Mouse (Mus musculus): ENCODE measurements around the gene Fgfr2. TPM values are rescaled to one million over a fixed set of nuclear protein-coding genes. Genes with fewer than 3 reads are reported as not detected.

Gene Fgfr2
- polyA plus RNA-seq, 1 experiment: 114 TPM

DNA sequence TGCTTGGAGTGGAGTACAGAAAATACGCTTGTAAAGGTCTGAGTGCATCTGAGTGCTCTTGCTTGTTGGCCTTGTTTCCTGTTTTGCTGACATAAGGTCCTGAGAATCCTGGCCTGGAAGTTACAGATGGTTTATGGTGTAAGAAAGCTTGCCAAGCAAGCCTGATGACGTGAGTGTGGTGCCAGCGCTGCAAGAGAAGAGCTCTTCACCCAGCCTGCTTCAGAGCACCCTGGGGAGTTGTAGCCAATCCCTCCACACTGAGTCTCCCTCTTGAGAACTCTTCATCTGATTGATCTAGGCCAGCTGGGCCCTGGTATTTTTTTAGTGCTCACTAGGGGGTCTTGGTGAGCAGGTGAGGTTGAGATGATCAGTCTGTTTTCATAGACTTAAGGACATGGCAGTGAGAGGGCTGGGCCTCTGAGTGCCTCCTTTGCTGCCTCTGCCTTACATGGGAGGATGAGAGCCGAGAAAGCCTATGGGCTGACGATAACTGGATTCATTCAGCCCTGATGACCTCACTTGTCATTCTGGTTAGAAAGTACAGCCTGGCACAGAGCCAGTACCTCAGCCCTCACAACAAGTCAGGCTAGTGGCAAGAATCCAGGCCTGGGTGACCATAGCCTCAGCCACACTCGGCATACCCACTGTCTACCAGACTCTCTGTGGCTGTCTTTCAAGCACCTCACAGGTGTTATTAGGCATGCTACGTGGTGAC lies 228.2 kb downstream of the Fgfr2 start:
- Histone ChIP-seq H3K4me1 (ENCODE audit: control insufficient read depth, insufficient read depth, low read length) (peaks cover 7% of the 10 kb centered on the region; the same call in 1 of the 2 replicates), H3K4me3 (replicated peaks; ENCODE audit: extremely low read depth, low read depth, low read length) (no peak overlapping the region)
- WGBS: 35% methylated on average over 7 of the region's 7 CpGs
- peak; percentile 39 for DNase-seq
- TF ChIP-seq POLR2A (IDR thresholded peaks at IDR 0.05; ENCODE audit: borderline replicate concordance, extremely low read depth, low read depth, low read length) (no peak), CTCF (IDR thresholded peaks at IDR 0.05; ENCODE audit: insufficient read depth, low read length) (no peak)

DNA sequence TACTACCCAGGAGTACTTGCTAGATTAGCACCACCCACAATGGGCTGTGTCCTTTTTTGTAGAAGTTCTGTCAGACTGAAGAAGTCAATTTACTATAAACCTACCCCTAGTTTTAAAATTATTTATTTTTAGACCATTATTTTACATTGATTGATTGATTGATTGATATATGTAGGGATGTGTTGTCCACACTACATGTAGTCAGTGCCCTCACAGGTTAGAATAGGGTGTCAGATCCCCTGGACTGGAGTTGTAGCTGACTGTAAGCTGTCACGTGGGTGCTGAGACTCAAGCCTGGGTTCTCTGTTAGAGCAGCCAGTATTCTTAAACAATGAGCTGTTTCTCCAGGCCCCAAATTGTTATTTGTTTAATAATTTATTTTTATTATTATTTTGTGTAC lies 229.8 kb downstream of the Fgfr2 start:
- Histone ChIP-seq H3K4me3 (replicated peaks; ENCODE audit: extremely low read depth, low read depth, low read length) (no peak overlapping the region), H3K4me1 (ENCODE audit: control insufficient read depth, insufficient read depth, low read length) (peaks cover 7% of the 10 kb centered on the region; the same call in 1 of the 2 replicates)
- TF ChIP-seq CTCF (IDR thresholded peaks at IDR 0.05; ENCODE audit: insufficient read depth, low read length) (no peak), POLR2A (IDR thresholded peaks at IDR 0.05; ENCODE audit: borderline replicate concordance, extremely low read depth, low read depth, low read length) (no peak)
- DNase-seq: no peak
- 90% methylated on average over 1 of the region's 1 CpGs for WGBS

DNA sequence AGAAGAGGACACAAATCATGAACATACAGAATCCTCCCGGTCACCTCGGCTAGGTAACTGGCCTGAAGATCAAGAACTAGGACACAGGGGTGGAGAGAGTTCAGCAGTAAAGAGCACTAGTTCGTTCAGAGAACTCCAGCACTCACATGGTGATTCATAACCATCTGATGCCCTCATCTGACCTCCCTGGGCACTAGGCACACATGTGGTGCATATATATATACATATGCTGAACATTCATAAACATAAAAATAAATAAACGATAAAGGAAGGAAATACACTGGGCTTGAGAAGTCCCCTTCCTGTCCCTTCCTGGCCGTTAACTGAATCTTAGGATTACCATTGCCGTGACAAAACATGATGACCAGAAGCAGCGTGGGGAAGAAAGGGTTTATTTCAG lies 230.3 kb downstream of the Fgfr2 start:
- Histone ChIP-seq H3K4me1 (ENCODE audit: control insufficient read depth, insufficient read depth, low read length) (peaks cover 7% of the 10 kb centered on the region), H3K4me3 (replicated peaks; ENCODE audit: extremely low read depth, low read depth, low read length) (no peak overlapping the region)
- 46% methylated on average over 7 of the region's 7 CpGs for WGBS
- DNase-seq: no peak
- TF ChIP-seq CTCF (IDR thresholded peaks at IDR 0.05; ENCODE audit: insufficient read depth, low read length): no peak
- no peak for TF ChIP-seq POLR2A (IDR thresholded peaks at IDR 0.05; ENCODE audit: borderline replicate concordance, extremely low read depth, low read depth, low read length)

DNA sequence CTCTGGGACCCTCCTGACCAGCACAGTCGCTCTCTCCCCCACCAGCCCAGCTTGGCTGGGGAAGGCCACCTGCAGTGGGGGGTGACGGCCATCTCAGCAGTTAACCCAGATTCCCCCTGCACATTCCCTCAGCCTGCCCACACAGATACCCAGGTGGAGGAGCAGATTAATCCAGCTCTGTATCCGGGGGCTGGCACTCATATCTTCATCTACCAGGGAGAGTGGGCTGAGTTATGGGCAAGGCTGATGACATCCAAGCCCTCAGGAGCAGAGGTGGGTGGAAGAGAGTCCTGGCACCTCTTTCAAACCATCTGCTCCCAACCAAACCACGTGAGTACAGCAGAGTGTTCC lies 230.9 kb downstream of the Fgfr2 start:
- H3K4me3 ChIP-seq (replicated peaks; ENCODE audit: extremely low read depth, low read depth, low read length): no peak overlapping the region
- TF ChIP-seq CTCF (IDR thresholded peaks at IDR 0.05; ENCODE audit: insufficient read depth, low read length): no peak
- TF ChIP-seq POLR2A (IDR thresholded peaks at IDR 0.05; ENCODE audit: borderline replicate concordance, extremely low read depth, low read depth, low read length): no peak
- no peak for DNase-seq
- peaks cover 12% of the 10 kb centered on the region for H3K4me1 ChIP-seq (ENCODE audit: control insufficient read depth, insufficient read depth, low read length)
- WGBS: 71% methylated on average over 4 of the region's 4 CpGs

DNA sequence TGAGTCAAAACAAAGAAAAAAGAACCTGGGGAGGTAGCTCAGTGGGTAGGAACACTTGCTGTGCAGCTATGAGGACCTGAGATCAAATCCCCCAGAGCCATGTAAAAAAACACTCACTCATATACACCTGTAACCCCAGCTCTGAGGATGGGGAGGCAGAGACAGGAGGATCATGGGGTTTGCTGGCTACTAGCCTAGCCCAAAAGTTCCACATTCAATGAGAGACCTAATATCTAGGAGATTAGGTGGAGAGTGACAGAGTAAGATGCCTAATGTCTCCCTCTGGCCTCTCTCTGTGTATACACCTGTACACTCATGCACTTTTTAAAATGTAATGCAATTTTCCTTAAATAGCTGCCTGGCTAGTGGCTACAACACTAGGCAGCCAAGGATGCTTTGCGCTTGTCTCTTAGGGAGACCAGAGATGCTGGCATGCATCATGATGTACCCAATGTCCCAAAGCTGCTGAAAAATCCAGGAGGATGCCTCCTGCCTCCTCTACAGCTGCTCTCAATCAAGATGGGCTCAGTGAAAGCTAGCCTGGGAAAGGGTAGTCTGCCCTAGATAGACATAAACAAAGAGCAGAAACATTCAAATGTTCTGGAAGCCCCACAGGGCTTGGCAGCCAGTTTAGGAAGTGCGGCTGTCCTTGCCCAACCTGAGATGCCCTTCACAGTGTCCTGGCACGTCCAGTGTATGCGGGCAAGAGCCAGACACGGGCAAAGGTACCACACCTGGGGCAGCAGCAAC lies 231.4 kb downstream of the Fgfr2 start:
- no peak for TF ChIP-seq CTCF (IDR thresholded peaks at IDR 0.05; ENCODE audit: insufficient read depth, low read length)
- TF ChIP-seq POLR2A (IDR thresholded peaks at IDR 0.05; ENCODE audit: borderline replicate concordance, extremely low read depth, low read depth, low read length): no peak
- 52% methylated on average over 5 of the region's 5 CpGs for WGBS
- no peak overlapping the region for H3K4me3 ChIP-seq (replicated peaks; ENCODE audit: extremely low read depth, low read depth, low read length)
- H3K4me1 ChIP-seq (ENCODE audit: control insufficient read depth, insufficient read depth, low read length): peaks cover 14% of the 10 kb centered on the region
- DNase-seq: no peak

DNA sequence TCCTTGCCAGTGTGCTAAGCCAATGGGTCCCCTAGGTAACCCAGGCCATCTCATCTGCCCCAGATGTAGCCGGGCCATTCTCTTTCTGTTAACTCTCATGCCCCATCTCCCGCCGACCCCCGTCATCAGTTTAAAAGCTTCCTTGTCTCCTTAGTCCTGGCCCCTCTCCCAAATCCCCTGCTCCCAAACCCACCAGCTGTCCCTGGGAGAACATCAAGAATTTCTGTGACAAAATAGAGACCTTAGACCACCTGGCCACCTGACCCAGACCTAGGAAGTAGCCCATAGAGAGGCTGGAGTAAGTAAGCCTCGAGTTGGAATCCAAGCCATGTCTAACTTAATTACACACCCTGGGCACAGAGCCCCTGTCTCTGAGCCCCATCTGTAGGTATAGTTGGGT lies 232.9 kb downstream of the Fgfr2 start:
- no peak for DNase-seq
- no peak for TF ChIP-seq CTCF (IDR thresholded peaks at IDR 0.05; ENCODE audit: insufficient read depth, low read length)
- TF ChIP-seq POLR2A (IDR thresholded peaks at IDR 0.05; ENCODE audit: borderline replicate concordance, extremely low read depth, low read depth, low read length): no peak
- Histone ChIP-seq H3K4me3 (replicated peaks; ENCODE audit: extremely low read depth, low read depth, low read length) (no peak overlapping the region), H3K4me1 (ENCODE audit: control insufficient read depth, insufficient read depth, low read length) (peaks cover 16% of the 10 kb centered on the region)
- WGBS: 92% methylated on average over 5 of the region's 5 CpGs

DNA sequence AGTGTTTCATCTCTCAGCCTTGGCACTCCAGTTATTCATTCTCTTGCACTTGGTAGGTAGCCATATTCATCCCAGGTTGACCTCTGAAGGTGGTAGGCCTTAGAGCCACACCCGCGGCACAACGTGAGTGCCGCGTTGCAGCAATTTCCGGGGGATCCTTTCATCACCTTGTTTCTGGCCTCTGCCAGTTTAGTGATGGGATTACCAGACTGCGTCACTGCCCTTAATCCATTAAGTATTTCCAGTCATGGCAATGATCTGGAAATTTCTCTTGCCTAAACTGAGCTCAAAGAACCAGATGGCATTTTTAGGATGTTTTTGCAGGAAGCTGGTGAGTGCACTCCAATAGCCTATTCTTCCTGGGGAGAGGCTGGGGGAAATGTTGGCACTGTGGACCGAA lies 233.5 kb downstream of the Fgfr2 start:
- Histone ChIP-seq H3K4me3 (replicated peaks; ENCODE audit: extremely low read depth, low read depth, low read length) (no peak overlapping the region), H3K4me1 (ENCODE audit: control insufficient read depth, insufficient read depth, low read length) (peaks cover 16% of the 10 kb centered on the region)
- WGBS: 89% methylated on average over 8 of the region's 8 CpGs
- no peak for TF ChIP-seq CTCF (IDR thresholded peaks at IDR 0.05; ENCODE audit: insufficient read depth, low read length)
- no peak for TF ChIP-seq POLR2A (IDR thresholded peaks at IDR 0.05; ENCODE audit: borderline replicate concordance, extremely low read depth, low read depth, low read length)
- no peak for DNase-seq

DNA sequence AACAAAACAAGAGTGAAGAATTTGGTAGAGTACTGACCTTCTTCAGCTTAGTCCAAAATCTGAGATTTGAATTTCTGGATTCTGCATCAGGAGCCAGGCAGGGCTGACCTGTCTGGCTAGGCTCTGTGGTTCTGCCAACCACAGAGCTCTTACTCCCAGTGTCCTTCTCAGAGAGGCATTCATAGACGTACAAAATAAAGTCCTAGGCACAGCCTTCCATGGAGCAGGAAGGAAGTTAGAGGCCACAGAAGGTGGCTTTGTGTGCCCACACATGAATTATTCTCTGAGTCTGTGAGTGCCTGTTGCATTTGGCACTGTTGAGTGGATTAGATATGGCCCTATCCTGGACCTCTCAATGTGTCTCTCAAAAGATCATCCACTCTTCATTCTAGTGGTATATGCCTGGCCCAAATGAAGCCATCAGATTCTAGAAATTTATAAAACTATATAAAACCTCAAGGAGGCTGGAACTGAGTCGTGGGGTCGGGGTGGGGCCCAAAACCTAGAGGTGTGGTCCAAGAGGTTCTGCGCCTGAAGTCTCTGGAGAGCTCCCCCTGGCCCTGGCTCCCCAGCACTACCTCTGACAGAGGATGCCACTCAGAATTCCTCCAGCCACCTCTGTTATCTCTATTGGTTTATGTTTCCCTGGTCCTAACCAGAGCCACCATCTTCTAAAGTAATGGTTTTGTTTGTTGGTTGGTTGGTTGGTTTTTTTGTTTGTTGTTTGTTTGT lies 234.5 kb downstream of the Fgfr2 start:
- DNase-seq: no peak
- peaks cover 16% of the 10 kb centered on the region for H3K4me1 ChIP-seq (ENCODE audit: control insufficient read depth, insufficient read depth, low read length)
- 57% methylated on average over 4 of the region's 4 CpGs for WGBS
- TF ChIP-seq POLR2A (IDR thresholded peaks at IDR 0.05; ENCODE audit: borderline replicate concordance, extremely low read depth, low read depth, low read length) (no peak), CTCF (IDR thresholded peaks at IDR 0.05; ENCODE audit: insufficient read depth, low read length) (no peak)
- no peak overlapping the region for H3K4me3 ChIP-seq (replicated peaks; ENCODE audit: extremely low read depth, low read depth, low read length)

DNA sequence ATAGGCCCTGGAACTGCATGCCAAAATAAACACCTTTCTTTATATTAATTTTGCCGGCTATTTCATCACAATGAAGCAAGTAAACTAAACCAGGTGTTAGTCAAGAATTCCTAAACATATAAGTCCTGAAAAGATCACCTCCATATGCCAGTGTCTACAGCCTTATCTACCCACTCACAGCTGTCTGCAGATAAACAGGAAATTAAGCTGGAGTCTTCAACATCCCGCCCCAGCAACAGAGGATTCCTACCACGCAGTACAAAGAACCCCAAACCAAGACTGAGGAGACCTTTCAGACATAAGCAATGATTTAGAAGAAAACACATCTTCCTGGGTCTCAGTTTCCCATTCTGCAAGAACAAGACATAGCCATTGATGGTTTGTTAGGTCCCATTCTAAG lies 235.1 kb downstream of the Fgfr2 start:
- TF ChIP-seq POLR2A (IDR thresholded peaks at IDR 0.05; ENCODE audit: borderline replicate concordance, extremely low read depth, low read depth, low read length) (no peak), CTCF (IDR thresholded peaks at IDR 0.05; ENCODE audit: insufficient read depth, low read length) (no peak)
- no peak for DNase-seq
- no peak overlapping the region for H3K4me3 ChIP-seq (replicated peaks; ENCODE audit: extremely low read depth, low read depth, low read length)
- 29% methylated on average over 3 of the region's 3 CpGs for WGBS
- H3K4me1 ChIP-seq (ENCODE audit: control insufficient read depth, insufficient read depth, low read length): peaks cover 16% of the 10 kb centered on the region
